Mouse (Mus musculus) mouse embryonic stem cell (cell line): ENCODE measurements at regions not wholly inside any gene's neighbourhood (a gene's known extent, or its start where the extent isn't known, plus 50 kb on each side); places are given as distances from the start of the nearest gene placed in this dataset.
"Not testable (repeated sequence)": the region's sequence is repeated elsewhere in the genome, so short reads cannot be mapped to it uniquely, and the experiment has no call there.

Source experiments
- in situ Hi-C, 2 experiments: fragments of 300-500 bp; cut with MboI; formaldehyde crosslinking; loops; 1 replicate in 1 of 2; 3 replicates in 1 of 2; pipeline ENCODE4 v1.14.3; 2019 to 2020; ENCODE audit warnings: low sequenced_read_pairs in 2 of 2, low pct_unique_long_range_greater_than_20kb in 1 of 2, mixed read lengths in 1 of 2; ENCODE audit not compliant: unreplicated experiment in 1 of 2

- in situ Hi-C loops: not testable (repeated sequence)
Measured at GRCm38 (mm10) chr16:21102033-21102432, 51.8 kb downstream of the Teddm3 start.

- in situ Hi-C loops: not testable (repeated sequence)
Measured at GRCm38 (mm10) chr16:21100126-21100525, 53.7 kb downstream of the Teddm3 start.

- in situ Hi-C loops: no loop called here
Measured at GRCm38 (mm10) chr16:21074779-21075148, 79.0 kb downstream of the Teddm3 start.

GRCm38 (mm10) chr16:21074082-21074778 lies 79.6 kb downstream of the Teddm3 start:
- in situ Hi-C loops: not testable (repeated sequence)

- in situ Hi-C loops: no loop called here
Measured at GRCm38 (mm10) chr16:21060211-21060610, 93.6 kb downstream of the Teddm3 start.

- in situ Hi-C loops: no loop called here
Measured at GRCm38 (mm10) chr16:21054772-21055171, 99.0 kb downstream of the Teddm3 start.

GRCm38 (mm10) chr16:21022087-21022486 lies 131.7 kb downstream of the Teddm3 start:
- in situ Hi-C loops: not testable (repeated sequence)

GRCm38 (mm10) chr16:21004871-21005270 lies 148.9 kb downstream of the Teddm3 start:
- in situ Hi-C loops: no loop called here

- in situ Hi-C loops: no loop called here
Measured at GRCm38 (mm10) chr16:21001126-21001525, 152.7 kb downstream of the Teddm3 start.

GRCm38 (mm10) chr16:20990524-20990923 lies 163.3 kb downstream of the Teddm3 start:
- in situ Hi-C loops: loop anchor here in 1 of 2 experiments (5.0 kb wide), 2 partner anchors 33 to 37 kb away; no protein-coding TSS in a partner anchor

GRCm38 (mm10) chr16:20975406-20975805 lies 178.4 kb downstream of the Teddm3 start:
- in situ Hi-C loops: no loop called here

- in situ Hi-C loops: no loop called here
Measured at GRCm38 (mm10) chr16:20972442-20972841, 181.4 kb downstream of the Teddm3 start.

GRCm38 (mm10) chr16:20958905-20959304 lies 194.9 kb downstream of the Teddm3 start:
- in situ Hi-C loops: loop anchor here in 1 of 2 experiments (5.0 kb wide), 1 partner anchor 33 kb away; no protein-coding TSS in a partner anchor

GRCm38 (mm10) chr16:20936722-20937121 lies 202.4 kb upstream of the Thpo start:
- in situ Hi-C loops: no loop called here

- in situ Hi-C loops: not testable (repeated sequence)
Measured at GRCm38 (mm10) chr16:20934846-20935245, 200.5 kb upstream of the Thpo start.

- in situ Hi-C loops: not testable (repeated sequence)
Measured at GRCm38 (mm10) chr16:20930003-20930402, 195.7 kb upstream of the Thpo start.

GRCm38 (mm10) chr16:20925776-20926175 lies 191.5 kb upstream of the Thpo start:
- in situ Hi-C loops: not testable (repeated sequence)

- in situ Hi-C loops: not testable (repeated sequence)
Measured at GRCm38 (mm10) chr16:20910864-20911263, 176.6 kb upstream of the Thpo start.

- in situ Hi-C loops: not testable (repeated sequence)
Measured at GRCm38 (mm10) chr16:20908467-20909351, 174.4 kb upstream of the Thpo start.
